Mouse (Mus musculus): ENCODE results near the gene 4930523C07Rik.

DNA sequence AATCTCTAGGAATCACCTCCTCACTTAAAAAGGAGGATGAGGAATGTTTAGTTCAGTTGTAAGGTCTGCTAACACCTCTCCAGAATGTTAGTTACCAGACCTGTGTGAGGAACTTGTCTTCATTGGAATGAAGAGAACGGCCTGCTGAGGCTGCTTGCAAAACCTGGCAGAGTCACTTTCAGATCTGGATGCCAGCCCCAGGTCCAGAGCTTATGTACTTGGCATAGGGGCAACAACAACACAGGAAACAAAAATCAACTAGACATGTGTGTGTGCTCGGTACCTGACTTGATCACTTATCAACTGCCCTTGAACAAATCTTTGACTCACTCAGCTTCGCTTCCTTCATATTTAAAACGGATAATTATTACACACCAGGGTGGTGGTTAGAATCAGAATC is 2.6 kb downstream of the 4930523C07Rik start:
- no peak for TF ChIP-seq CTCF (IDR thresholded peaks at IDR 0.05; ENCODE audit: low read depth, low read length)
- no peak for TF ChIP-seq POLR2A (IDR thresholded peaks at IDR 0.05; ENCODE audit: borderline replicate concordance, low read depth, low read length)
